Comparison of ENCODE assay signal across 7 mouse cellular contexts in genomic region chr4:129877967-129878655, GRCm38 (mm10). TPM values are rescaled to one million over a fixed set of nuclear protein-coding genes. Genes with fewer than 3 reads are reported as not detected.
A peak's percentile ranks its signal among the peaks of the same experiment; 100 is the strongest.
DNase-seq lines count a peak whose midpoint lies in the region; ATAC-seq lines count a peak whose summit lies in the region.

No protein-coding gene starts in this region.

- no peaks in the 10 kb centered on the region for H3K27me3 ChIP-seq in hindbrain, embryonic 13.5 days
- no peaks in the 10 kb centered on the region for H3K27me3 ChIP-seq in liver, embryonic 11.5 days (replicated peaks; ENCODE audit: control insufficient read depth, insufficient read depth, low read length)
- no peaks in the 10 kb centered on the region for H3K27me3 ChIP-seq in stomach, embryonic 15.5 days (replicated peaks)

- H3K4me1 ChIP-seq in hindbrain, embryonic 13.5 days (replicated peaks): peaks cover 31% of the 10 kb centered on the region
- peaks cover 24% of the 10 kb centered on the region; the same call in 1 of the 2 replicates for H3K4me1 ChIP-seq in liver, embryonic 11.5 days (replicated peaks; ENCODE audit: control insufficient read depth, insufficient read depth, low read length)
- H3K4me1 ChIP-seq in stomach, embryonic 15.5 days: peaks cover 22% of the 10 kb centered on the region

- H3K4me2 ChIP-seq in hindbrain, embryonic 13.5 days: peak overlapping the region; percentile 54
- peak overlapping the region; percentile 57 for H3K4me2 ChIP-seq in liver, embryonic 11.5 days
- H3K4me2 ChIP-seq in stomach, embryonic 15.5 days: peak overlapping the region; percentile 57

- no peaks in the 10 kb centered on the region for H3K9me3 ChIP-seq in hindbrain, embryonic 13.5 days
- no peaks in the 10 kb centered on the region for H3K9me3 ChIP-seq in liver, embryonic 11.5 days (ENCODE audit: control insufficient read depth, low read length)
- no peaks in the 10 kb centered on the region for H3K9me3 ChIP-seq in stomach, embryonic 15.5 days

- WGBS in hindbrain, embryonic 13.5 days: 61% methylated on average over 11 of the region's 11 CpGs
- 56% methylated on average over 11 of the region's 11 CpGs for WGBS in liver, embryonic 11.5 days
- 67% methylated on average over 11 of the region's 11 CpGs for WGBS in stomach, embryonic 15.5 days

- DNase-seq in A20 (ENCODE audit: low read depth, low spot score): peak; percentile 78
- peak; percentile 67 to 71 for DNase-seq in B cell, adult 2 months
- no peak for DNase-seq in liver, embryonic 11.5 days (ENCODE audit: low spot score)
- no peak for DNase-seq in frontal cortex, adult 2 months (ENCODE audit: extremely low spot score in 1 of 2, low spot score in 1 of 2)
- DNase-seq in adrenal gland, postnatal 25 days: no peak

- peak overlapping the region; percentile 31 for H3K4me3 ChIP-seq in hindbrain, embryonic 13.5 days
- peak overlapping the region; percentile 34; the same call in 1 of the 2 replicates for H3K4me3 ChIP-seq in liver, embryonic 11.5 days (ENCODE audit: low read depth, low read length)
- no peak overlapping the region for H3K4me3 ChIP-seq in stomach, embryonic 15.5 days (replicated peaks)

- H3K9ac ChIP-seq in hindbrain, embryonic 13.5 days: peak overlapping the region; percentile 66
- peak overlapping the region; percentile 67 for H3K9ac ChIP-seq in liver, embryonic 11.5 days (ENCODE audit: low read depth, low read length)
- no peak overlapping the region for H3K9ac ChIP-seq in stomach, embryonic 15.5 days

- no peaks in the 10 kb centered on the region for H3K36me3 ChIP-seq in hindbrain, embryonic 13.5 days
- H3K36me3 ChIP-seq in liver, embryonic 11.5 days (ENCODE audit: control insufficient read depth, insufficient read depth, low read length): no peaks in the 10 kb centered on the region
- no peaks in the 10 kb centered on the region for H3K36me3 ChIP-seq in stomach, embryonic 15.5 days

- no peak for ATAC-seq in hindbrain, embryonic 13.5 days (ENCODE audit: low FRiP score)
- ATAC-seq in liver, embryonic 11.5 days (replicated peaks; ENCODE audit: low FRiP score): no peak
- ATAC-seq in stomach, embryonic 15.5 days (ENCODE audit: insufficient read depth, low FRiP score, low read depth): no peak

- peak overlapping the region; percentile 78 for H3K27ac ChIP-seq in hindbrain, embryonic 13.5 days
- H3K27ac ChIP-seq in liver, embryonic 11.5 days (ENCODE audit: low read depth, low read length): peak overlapping the region; percentile 64; the same call in 1 of the 2 replicates
- peak overlapping the region; percentile 87; the same call in 1 of the 2 replicates for H3K27ac ChIP-seq in stomach, embryonic 15.5 days

RNA-seq across cellular contexts. Expression of gene Spocd1, which starts 50.9 kb away (rescaled TPM):
- not detected in 2 replicates for polyA plus RNA-seq in hindbrain, embryonic 13.5 days (2015; fragmentation: Nextera tagmentation; extraction: Ambion mirVana)
- 0.07 and 0.17 TPM in 2 replicates for polyA plus RNA-seq in liver, embryonic 11.5 days (2014; fragmentation: Nextera tagmentation; extraction: Ambion mirVana)
- 0.04 TPM in 1 of 2 replicates, not detected in the other for polyA plus RNA-seq in stomach, embryonic 15.5 days (2015; fragmentation: Nextera tagmentation; extraction: Ambion mirVana)
- 0.40 TPM in 2 replicates for polyA plus RNA-seq in frontal cortex, adult 2 months (2012; rRNA removed)
- 0.86 and 3.4 TPM in 2 replicates for total RNA-seq in adrenal gland, postnatal 25 days (2021)

Comparison
In these comparisons a context has a peak if more than half of its experiments do, and no peak if none do; other contexts are left out.
1. DNase-seq: peak in A20 (single experiment) and B cell, adult 2 months (2 of 2); none in liver, embryonic 11.5 days (single experiment), frontal cortex, adult 2 months (0 of 2) and adrenal gland, postnatal 25 days (single experiment).
2. Peak in every context shown above with its lines, with median percentiles within 50 percentile points of each other: H3K27ac ChIP-seq and H3K4me2 ChIP-seq.